Mouse (Mus musculus) midbrain, embryonic 15.5 days (tissue): ENCODE data around the gene Bola1. TPM values are rescaled to one million over a fixed set of nuclear protein-coding genes. Genes with fewer than 3 reads are reported as not detected.
"Not testable (repeated sequence)": the region's sequence is repeated elsewhere in the genome, so short reads cannot be mapped to it uniquely, and the experiment has no call there.

ENCODE experiments used
- ATAC-seq: fragments of 200-750 bp; cut with Nextera tagmentation; replicated peaks from 2 replicates; pipeline ENCODE4 v1.8.0; 2017; ENCODE audit warnings: moderate TSS enrichment
- H3K27ac ChIP-seq: fragments of 300-500 bp; sonication (generic); 2 replicates; pipeline ENCODE4 v1.5.1; 2015; ENCODE audit warnings: mild to moderate bottlenecking, inconsistent platforms
- H3K27me3 ChIP-seq: fragments of 300-500 bp; sonication (generic); replicated peaks from 2 replicates; pipeline ENCODE4 v1.6.1; 2015; ENCODE audit warnings: inconsistent platforms
- H3K36me3 ChIP-seq: fragments of 300-500 bp; sonication (generic); replicated peaks from 2 replicates; pipeline ENCODE4 v1.6.1; 2015; ENCODE audit warnings: inconsistent platforms
- H3K4me1 ChIP-seq: fragments of 300-500 bp; sonication (generic); 2 replicates; pipeline ENCODE4 v1.6.1; 2015; ENCODE audit warnings: inconsistent platforms
- H3K4me2 ChIP-seq: fragments of 300-500 bp; sonication (generic); 2 replicates; pipeline ENCODE4 v1.6.1; 2015; ENCODE audit warnings: inconsistent platforms, mild to moderate bottlenecking, moderate library complexity
- H3K4me3 ChIP-seq: fragments of 300-500 bp; sonication (generic); 2 replicates; pipeline ENCODE4 v1.5.1; 2015; ENCODE audit warnings: mild to moderate bottlenecking, inconsistent platforms
- H3K9ac ChIP-seq: fragments of 300-500 bp; sonication (generic); 2 replicates; pipeline ENCODE4 v1.6.1; 2015; ENCODE audit warnings: mild to moderate bottlenecking, inconsistent platforms
- H3K9me3 ChIP-seq: fragments of 300-500 bp; sonication (generic); 2 replicates; pipeline ENCODE4 v1.6.1; 2016; ENCODE audit warnings: inconsistent platforms
- WGBS: fragments of 180-500 bp; shearing (Covaris S2); methylation state at CpG from one replicate; pipeline ENCODE4 v1.1.7; 2015; ENCODE audit warnings: mixed read lengths; 5-methylcytosine and 5-hydroxymethylcytosine counted together
- polyA plus RNA-seq: library from polyadenylated mRNA; unstranded; fragments of >200 nt; fragmentation: Nextera tagmentation; extraction: Ambion mirVana; gene quantifications from 2 replicates; pipeline ENCODE4 v1.2.1, GENCODE M21; 2015

The Bola1 gene
- polyA plus RNA-seq, 1 experiment from 2014 or later: 59.9 TPM

GRCm38 (mm10) chr3:96243921-96244572 lies 24.5 kb upstream of the Bola1 start:
- H3K27ac ChIP-seq: peak overlapping the region; percentile 98
- H3K4me2 ChIP-seq: peak overlapping the region; percentile 67
- H3K36me3 ChIP-seq: no peaks in the 10 kb centered on the region
- no peaks in the 10 kb centered on the region for H3K9me3 ChIP-seq
- no peak overlapping the region for H3K4me3 ChIP-seq
- ATAC-seq: no peak
- no peak overlapping the region; the same call in 1 of the 2 replicates for H3K9ac ChIP-seq
- no peaks in the 10 kb centered on the region for H3K27me3 ChIP-seq
- H3K4me1 ChIP-seq: peaks cover 20% of the 10 kb centered on the region
- WGBS: 83% methylated on average over 7 of the region's 7 CpGs

- Histone ChIP-seq H3K4me3 (peak overlapping the region; percentile 32), H3K27me3 (no peaks in the 10 kb centered on the region), H3K36me3 (no peaks in the 10 kb centered on the region), H3K27ac (peak overlapping the region; percentile 87), H3K4me1 (peaks cover 28% of the 10 kb centered on the region), H3K9me3 (no peaks in the 10 kb centered on the region), H3K9ac (peak overlapping the region; percentile 27; the same call in 1 of the 2 replicates), H3K4me2 (peak overlapping the region; percentile 51)
- ATAC-seq: no peak
- WGBS: 74% methylated on average over 9 of the region's 9 CpGs
Measured at GRCm38 (mm10) chr3:96240799-96241197, 21.3 kb upstream of the Bola1 start.

GRCm38 (mm10) chr3:96239949-96240798 lies 20.7 kb upstream of the Bola1 start, which contains the start of gene Hist2h2aa2:
Gene Hist2h2aa2, minus strand, starts transcription at chr3:96240276.
- not testable (repeated sequence) for H3K36me3 ChIP-seq, H3K27me3 ChIP-seq, H3K9me3 ChIP-seq
- peak within 1 kb of the TSS; percentile 87 for H3K27ac ChIP-seq
- H3K4me1 ChIP-seq: peaks cover 28% of the 10 kb centered on the region
- ATAC-seq: peak; percentile 89
- peak within 1 kb of the TSS; percentile 27 for H3K9ac ChIP-seq
- H3K4me2 ChIP-seq: peak within 1 kb of the TSS; percentile 51
- 4% methylated on average over 24 of the region's 85 CpGs for WGBS
- H3K4me3 ChIP-seq: peak within 1 kb of the TSS; percentile 37

GRCm38 (mm10) chr3:96238954-96239793 lies 19.7 kb upstream of the Bola1 start, which contains the start of gene Hist2h3c2:
Gene Hist2h3c2, minus strand, starts transcription at chr3:96239127.
- H3K4me3 ChIP-seq: peak within 1 kb of the TSS; percentile 37
- not testable (repeated sequence) for H3K36me3 ChIP-seq, H3K9me3 ChIP-seq, H3K27me3 ChIP-seq
- peak within 1 kb of the TSS; percentile 45 for H3K4me2 ChIP-seq
- peak within 1 kb of the TSS; percentile 27; the same call in 1 of the 2 replicates for H3K9ac ChIP-seq
- peak; percentile 89 for ATAC-seq
- H3K4me1 ChIP-seq: peaks cover 21% of the 10 kb centered on the region
- peak within 1 kb of the TSS; percentile 67; the same call in 1 of the 2 replicates for H3K27ac ChIP-seq
- WGBS: under 1% methylated on average over 23 of the region's 68 CpGs

GRCm38 (mm10) chr3:96237904-96238511 lies 18.5 kb upstream of the Bola1 start:
- Histone ChIP-seq H3K36me3 (no peaks in the 10 kb centered on the region), H3K4me2 (peak overlapping the region; percentile 42), H3K4me1 (peaks cover 18% of the 10 kb centered on the region), H3K27me3 (no peaks in the 10 kb centered on the region), H3K27ac (no peak overlapping the region), H3K9me3 (no peaks in the 10 kb centered on the region), H3K4me3 (peak overlapping the region; percentile 23), H3K9ac (peak overlapping the region; percentile 27; the same call in 1 of the 2 replicates)
- 2% methylated on average over 12 of the region's 12 CpGs for WGBS
- ATAC-seq: no peak

- no peaks in the 10 kb centered on the region for H3K27me3 ChIP-seq
- no peaks in the 10 kb centered on the region for H3K36me3 ChIP-seq
- H3K9ac ChIP-seq: peak overlapping the region; percentile 13; the same call in 1 of the 2 replicates
- peak overlapping the region; percentile 42 for H3K4me2 ChIP-seq
- no peak for ATAC-seq
- peaks cover 18% of the 10 kb centered on the region for H3K4me1 ChIP-seq
- H3K27ac ChIP-seq: no peak overlapping the region
- no peaks in the 10 kb centered on the region for H3K9me3 ChIP-seq
- H3K4me3 ChIP-seq: peak overlapping the region; percentile 23
- WGBS: 24% methylated on average over 7 of the region's 7 CpGs
Measured at GRCm38 (mm10) chr3:96237335-96237903, 17.9 kb upstream of the Bola1 start.

- Histone ChIP-seq H3K4me1 (peaks cover 18% of the 10 kb centered on the region), H3K9ac (0 out of 2 replicates have a peak overlapping the region, but pooled peaks have one; percentile 13), H3K27ac (no peak overlapping the region), H3K4me2 (peak overlapping the region; percentile 42), H3K4me3 (no peak overlapping the region), H3K36me3 (no peaks in the 10 kb centered on the region), H3K9me3 (no peaks in the 10 kb centered on the region), H3K27me3 (no peaks in the 10 kb centered on the region)
- WGBS: 82% methylated on average over 4 of the region's 4 CpGs
- no peak for ATAC-seq
Measured at GRCm38 (mm10) chr3:96236834-96237334, 17.4 kb upstream of the Bola1 start.

GRCm38 (mm10) chr3:96235836-96236235 lies 16.3 kb upstream of the Bola1 start:
- no peak for ATAC-seq
- no peak overlapping the region for H3K4me3 ChIP-seq
- 76% methylated on average over 3 of the region's 3 CpGs for WGBS

GRCm38 (mm10) chr3:96234914-96235313 lies 15.4 kb upstream of the Bola1 start:
- no peak overlapping the region for H3K4me2 ChIP-seq

More at GRCm38 (mm10) chr3:96235836-96236235, 16.3 kb upstream of the Bola1 start:
- H3K36me3 ChIP-seq: no peaks in the 10 kb centered on the region
- H3K27ac ChIP-seq: no peak overlapping the region
- H3K4me2 ChIP-seq: no peak overlapping the region
- H3K9ac ChIP-seq: no peak overlapping the region
- H3K4me1 ChIP-seq: peaks cover 15% of the 10 kb centered on the region
- no peaks in the 10 kb centered on the region for H3K27me3 ChIP-seq
- H3K9me3 ChIP-seq: no peaks in the 10 kb centered on the region

GRCm38 (mm10) chr3:96231758-96232120 lies 12.2 kb upstream of the Bola1 start:
- 59% methylated on average over 2 of the region's 2 CpGs for WGBS
- H3K9me3 ChIP-seq: no peaks in the 10 kb centered on the region
- no peak overlapping the region for H3K4me2 ChIP-seq
- no peak overlapping the region for H3K4me3 ChIP-seq
- no peaks in the 10 kb centered on the region for H3K36me3 ChIP-seq
- H3K9ac ChIP-seq: no peak overlapping the region
- H3K27me3 ChIP-seq: no peaks in the 10 kb centered on the region
- no peaks in the 10 kb centered on the region for H3K4me1 ChIP-seq
- ATAC-seq: no peak
- no peak overlapping the region for H3K27ac ChIP-seq

More at GRCm38 (mm10) chr3:96234914-96235313, 15.4 kb upstream of the Bola1 start:
- ATAC-seq: no peak
- Histone ChIP-seq H3K27ac (no peak overlapping the region), H3K27me3 (no peaks in the 10 kb centered on the region), H3K9ac (no peak overlapping the region), H3K9me3 (no peaks in the 10 kb centered on the region), H3K36me3 (no peaks in the 10 kb centered on the region), H3K4me3 (no peak overlapping the region), H3K4me1 (peaks cover 13% of the 10 kb centered on the region)
- WGBS: 88% methylated on average over 2 of the region's 2 CpGs
